Mouse (Mus musculus) central nervous system, embryonic 11.5 days (tissue): ENCODE data around the gene Fam122b. TPM values are rescaled to one million over a fixed set of nuclear protein-coding genes. Genes with fewer than 3 reads are reported as not detected.

Experiments used
- polyA plus RNA-seq: library from polyadenylated mRNA; depleted of rRNA; stranded (reverse); fragments of >200 nt; gene quantifications from 2 replicates; pipeline ENCODE4 v1.2.3, GENCODE M21; 2012; rRNA removed

The Fam122b gene
- polyA plus RNA-seq: 8.3 and 12.0 TPM in 2 replicates

DNA sequence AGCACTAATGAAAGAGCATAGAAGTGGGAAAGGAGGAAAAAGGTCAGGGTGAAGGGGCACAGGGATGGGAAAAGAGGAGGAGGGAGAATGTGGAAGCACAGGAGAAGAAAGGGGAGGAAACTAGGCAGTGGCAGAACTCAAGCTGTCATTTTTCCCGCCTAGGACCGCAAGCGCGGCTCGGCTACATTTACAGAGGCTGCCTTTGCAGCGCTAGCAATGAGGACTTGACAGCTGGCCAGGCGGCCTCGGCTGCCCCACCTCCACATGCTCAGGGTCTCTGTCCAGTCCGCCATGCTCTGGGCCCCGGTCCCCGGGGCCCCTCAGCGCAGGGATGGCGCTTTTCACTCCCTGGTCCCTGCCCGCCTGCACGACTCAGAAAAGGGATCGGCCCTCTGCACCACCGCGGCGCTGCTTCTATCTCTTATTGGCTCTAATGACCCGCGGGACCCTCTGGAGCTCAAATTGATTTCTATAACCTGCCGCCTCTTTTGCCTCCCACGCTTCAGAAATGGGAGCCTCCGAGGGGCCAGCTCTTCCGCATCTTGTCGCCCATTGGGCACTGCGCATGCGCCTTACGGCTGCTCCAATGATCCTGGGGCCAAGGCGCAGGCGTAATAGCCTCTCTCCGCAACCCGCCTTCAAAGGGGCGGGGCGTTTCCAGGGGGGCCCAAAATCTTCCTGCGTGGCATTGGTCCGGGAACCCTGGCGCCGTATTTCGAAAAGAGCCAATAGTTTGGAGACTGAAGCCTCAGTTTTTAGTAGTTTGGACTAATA, at the start of gene Fam122b:
Gene Fam122b (minus strand): TSS at position 517 of the 774 bp plus-strand sequence.

GRCm38 (mm10) chrX:53273124-53273523, 3.5 kb upstream of the Fam122b start, which contains the start of gene Fam122c:
Gene Fam122c (plus strand): TSS chrX:53273424.

DNA sequence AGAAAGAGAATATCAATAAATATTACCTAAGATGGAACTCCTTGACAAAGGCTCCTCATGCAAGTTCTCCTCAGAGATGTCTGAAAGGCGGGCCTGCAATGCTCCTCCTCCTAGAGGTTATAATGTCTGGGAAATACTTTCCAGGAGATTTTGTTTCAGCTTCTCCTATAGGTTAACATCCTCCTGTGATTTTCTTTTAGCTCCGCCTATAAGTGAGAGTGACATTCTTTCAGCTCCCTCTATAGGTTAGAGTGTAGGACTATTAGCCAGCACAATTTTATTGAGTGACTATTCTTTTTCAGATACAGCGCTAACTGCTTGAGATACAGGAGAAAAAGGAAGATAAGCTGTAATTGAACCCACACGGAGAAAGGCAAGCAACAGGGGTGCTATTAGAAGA, 29.6 kb downstream of the Fam122b start, which contains the start of gene Plac1:
Gene Plac1 (minus strand): TSS at position 101 of the 400 bp plus-strand sequence.

Other genes with a start within 250 kb of the Fam122b start
- gene Plac1, start 29.7 kb downstream of the Fam122b start, polyA plus RNA-seq: 0.66 and 4.0 TPM in 2 replicates
- not detected in 2 replicates for gene Fam122c, start 3.6 kb upstream of the Fam122b start, polyA plus RNA-seq
- gene Mospd1, start 100.7 kb upstream of the Fam122b start, polyA plus RNA-seq: 13.5 and 25.4 TPM in 2 replicates
- not detected in 2 replicates for gene Etd, start 165.1 kb upstream of the Fam122b start, polyA plus RNA-seq